Mouse (Mus musculus): ENCODE data around the gene Cbfa2t2. TPM values are rescaled to one million over a fixed set of nuclear protein-coding genes. Genes with fewer than 3 reads are reported as not detected.

Gene Cbfa2t2
- polyA plus RNA-seq, 1 experiment from 2014 or later = 30.8 TPM

- ATAC-seq (ENCODE audit: insufficient number of reproducible peaks, insufficient read depth, low FRiP score, low read depth) = no peak
- H3K4me3 ChIP-seq (ENCODE audit: control insufficient read depth in 1 of 2, insufficient read depth in 1 of 2, low read depth in 1 of 2, low read length in 2 of 2) = peak overlapping the region; percentile 46 to 61
- 0 out of 2 replicates have a peak, but pooled peaks cover 3% of the 10 kb centered on the region for H3K9me3 ChIP-seq (ENCODE audit: control insufficient read depth, low read length)
- H3K4me1 ChIP-seq (ENCODE audit: control insufficient read depth in 2 of 2, insufficient read depth in 2 of 2, low read length in 2 of 2) = peaks cover 13 to 16% of the 10 kb centered on the region in 2 experiments
- H3K27ac ChIP-seq (replicated peaks in 1 of 2; ENCODE audit: control insufficient read depth in 1 of 2, insufficient read depth in 1 of 2, low read depth in 2 of 2, low read length in 2 of 2) = peak overlapping the region; percentile 55 to 68
- no peaks in the 10 kb centered on the region for H3K36me3 ChIP-seq (ENCODE audit: control insufficient read depth, insufficient read depth, low read length)
- 47% methylated on average over 11 of the region's 11 CpGs for whole genome bisulfite sequencing
- H3K27me3 ChIP-seq (ENCODE audit: control insufficient read depth, insufficient read depth, low read length) = no peaks in the 10 kb centered on the region
- peak overlapping the region; percentile 73 for H3K9ac ChIP-seq (ENCODE audit: low read length)
- H3K4me2 ChIP-seq (ENCODE audit: low read length) = peak overlapping the region; percentile 85
Observed at GRCm38 (mm10) chr2:154426905-154427852, 9.1 kb upstream of the Cbfa2t2 start.

- H3K9me3 ChIP-seq (ENCODE audit: control insufficient read depth, low read length) = 0 out of 2 replicates have a peak, but pooled peaks cover 3% of the 10 kb centered on the region
- no peaks in the 10 kb centered on the region for H3K36me3 ChIP-seq (ENCODE audit: control insufficient read depth, insufficient read depth, low read length)
- 18% methylated on average over 17 of the region's 17 CpGs for WGBS
- H3K4me3 ChIP-seq (ENCODE audit: control insufficient read depth in 1 of 2, insufficient read depth in 1 of 2, low read depth in 1 of 2, low read length in 2 of 2) = no peak overlapping the region
- no peak overlapping the region for H3K27ac ChIP-seq (replicated peaks in 1 of 2; ENCODE audit: control insufficient read depth in 1 of 2, insufficient read depth in 1 of 2, low read depth in 2 of 2, low read length in 2 of 2)
- H3K27me3 ChIP-seq (ENCODE audit: control insufficient read depth, insufficient read depth, low read length) = no peaks in the 10 kb centered on the region
- peak overlapping the region; percentile 45 for H3K4me2 ChIP-seq (ENCODE audit: low read length)
- H3K4me1 ChIP-seq (ENCODE audit: control insufficient read depth in 2 of 2, insufficient read depth in 2 of 2, low read length in 2 of 2) = peaks cover 13 to 16% of the 10 kb centered on the region in 2 experiments
- ATAC-seq (ENCODE audit: insufficient number of reproducible peaks, insufficient read depth, low FRiP score, low read depth) = no peak
- H3K9ac ChIP-seq (ENCODE audit: low read length) = no peak overlapping the region
Observed at GRCm38 (mm10) chr2:154427853-154428360, 8.4 kb upstream of the Cbfa2t2 start.

GRCm38 (mm10) chr2:154430566-154430965 is 5.7 kb upstream of the Cbfa2t2 start:
- 96% methylated on average over 2 of the region's 2 CpGs for WGBS
- ATAC-seq (ENCODE audit: insufficient number of reproducible peaks, insufficient read depth, low FRiP score, low read depth) = no peak

GRCm38 (mm10) chr2:154432696-154433095 is 3.6 kb upstream of the Cbfa2t2 start:
- Histone ChIP-seq H3K9ac (ENCODE audit: low read length) (no peak overlapping the region), H3K27ac (replicated peaks in 1 of 2; ENCODE audit: control insufficient read depth in 1 of 2, insufficient read depth in 1 of 2, low read depth in 2 of 2, low read length in 2 of 2) (no peak overlapping the region), H3K9me3 (ENCODE audit: control insufficient read depth, low read length) (no peaks in the 10 kb centered on the region), H3K4me2 (ENCODE audit: low read length) (no peak overlapping the region), H3K4me3 (ENCODE audit: control insufficient read depth in 1 of 2, insufficient read depth in 1 of 2, low read depth in 1 of 2, low read length in 2 of 2) (no peak overlapping the region), H3K4me1 (ENCODE audit: control insufficient read depth in 2 of 2, insufficient read depth in 2 of 2, low read length in 2 of 2) (peaks cover 5 to 17% of the 10 kb centered on the region in 2 experiments), H3K36me3 (ENCODE audit: control insufficient read depth, insufficient read depth, low read length) (no peaks in the 10 kb centered on the region), H3K27me3 (ENCODE audit: control insufficient read depth, insufficient read depth, low read length) (no peaks in the 10 kb centered on the region)
- ATAC-seq (ENCODE audit: insufficient number of reproducible peaks, insufficient read depth, low FRiP score, low read depth) = no peak
- WGBS = 61% methylated on average over 2 of the region's 2 CpGs

More at GRCm38 (mm10) chr2:154430566-154430965, 5.7 kb upstream of the Cbfa2t2 start:
- H3K4me3 ChIP-seq (ENCODE audit: control insufficient read depth in 1 of 2, insufficient read depth in 1 of 2, low read depth in 1 of 2, low read length in 2 of 2) = no peak overlapping the region
- H3K4me1 ChIP-seq (ENCODE audit: control insufficient read depth in 2 of 2, insufficient read depth in 2 of 2, low read length in 2 of 2) = peaks cover 13 to 19% of the 10 kb centered on the region in 2 experiments
- no peak overlapping the region for H3K27ac ChIP-seq (replicated peaks in 1 of 2; ENCODE audit: control insufficient read depth in 1 of 2, insufficient read depth in 1 of 2, low read depth in 2 of 2, low read length in 2 of 2)
- no peak overlapping the region for H3K4me2 ChIP-seq (ENCODE audit: low read length)
- 0 out of 2 replicates have a peak, but pooled peaks cover 1% of the 10 kb centered on the region for H3K9me3 ChIP-seq (ENCODE audit: control insufficient read depth, low read length)
- no peaks in the 10 kb centered on the region for H3K36me3 ChIP-seq (ENCODE audit: control insufficient read depth, insufficient read depth, low read length)
- no peaks in the 10 kb centered on the region for H3K27me3 ChIP-seq (ENCODE audit: control insufficient read depth, insufficient read depth, low read length)
- no peak overlapping the region for H3K9ac ChIP-seq (ENCODE audit: low read length)

- ATAC-seq (ENCODE audit: insufficient number of reproducible peaks, insufficient read depth, low FRiP score, low read depth) = no peak
- Histone ChIP-seq H3K9me3 (ENCODE audit: control insufficient read depth, low read length) (no peaks in the 10 kb centered on the region), H3K36me3 (ENCODE audit: control insufficient read depth, insufficient read depth, low read length) (no peaks in the 10 kb centered on the region), H3K4me2 (ENCODE audit: low read length) (no peak overlapping the region), H3K9ac (ENCODE audit: low read length) (no peak overlapping the region), H3K27me3 (ENCODE audit: control insufficient read depth, insufficient read depth, low read length) (no peaks in the 10 kb centered on the region), H3K4me3 (ENCODE audit: control insufficient read depth in 1 of 2, insufficient read depth in 1 of 2, low read depth in 1 of 2, low read length in 2 of 2) (no peak overlapping the region), H3K27ac (replicated peaks in 1 of 2; ENCODE audit: control insufficient read depth in 1 of 2, insufficient read depth in 1 of 2, low read depth in 2 of 2, low read length in 2 of 2) (no peak overlapping the region), H3K4me1 (ENCODE audit: control insufficient read depth in 2 of 2, insufficient read depth in 2 of 2, low read length in 2 of 2) (peaks cover 0 to 18% of the 10 kb centered on the region in 2 experiments; a peak in 3 of 4 replicates)
- 73% methylated on average over 3 of the region's 3 CpGs for WGBS
Observed at GRCm38 (mm10) chr2:154433391-154433790, 2.9 kb upstream of the Cbfa2t2 start.

GRCm38 (mm10) chr2:154434690-154435089 is 1.6 kb upstream of the Cbfa2t2 start:
- H3K36me3 ChIP-seq (ENCODE audit: control insufficient read depth, insufficient read depth, low read length) = no peaks in the 10 kb centered on the region
- no peak overlapping the region for H3K4me2 ChIP-seq (ENCODE audit: low read length)
- ATAC-seq (ENCODE audit: insufficient number of reproducible peaks, insufficient read depth, low FRiP score, low read depth) = no peak
- H3K27ac ChIP-seq (replicated peaks in 1 of 2; ENCODE audit: control insufficient read depth in 1 of 2, insufficient read depth in 1 of 2, low read depth in 2 of 2, low read length in 2 of 2) = peak overlapping the region in 1 of 2 experiments; percentile 30; a peak in 1 of 4 replicates
- peaks cover 0 to 31% of the 10 kb centered on the region in 2 experiments; a peak in 3 of 4 replicates for H3K4me1 ChIP-seq (ENCODE audit: control insufficient read depth in 2 of 2, insufficient read depth in 2 of 2, low read length in 2 of 2)
- H3K9ac ChIP-seq (ENCODE audit: low read length) = no peak overlapping the region
- no peak overlapping the region for H3K4me3 ChIP-seq (ENCODE audit: control insufficient read depth in 1 of 2, insufficient read depth in 1 of 2, low read depth in 1 of 2, low read length in 2 of 2)
- WGBS = 95% methylated on average over 7 of the region's 7 CpGs
- no peaks in the 10 kb centered on the region for H3K27me3 ChIP-seq (ENCODE audit: control insufficient read depth, insufficient read depth, low read length)
- no peaks in the 10 kb centered on the region for H3K9me3 ChIP-seq (ENCODE audit: control insufficient read depth, low read length)

GRCm38 (mm10) chr2:154436076-154436457 is 214 bp upstream of the Cbfa2t2 start:
- no peaks in the 10 kb centered on the region for H3K27me3 ChIP-seq (ENCODE audit: control insufficient read depth, insufficient read depth, low read length)

More at GRCm38 (mm10) chr2:154436076-154436457, 214 bp upstream of the Cbfa2t2 start:
- peak overlapping the region; percentile 22 to 99; a peak in 3 of 4 replicates for H3K4me3 ChIP-seq (ENCODE audit: control insufficient read depth in 1 of 2, insufficient read depth in 1 of 2, low read depth in 1 of 2, low read length in 2 of 2)
- WGBS = under 1% methylated on average over 33 of the region's 44 CpGs
- H3K9me3 ChIP-seq (ENCODE audit: control insufficient read depth, low read length) = no peaks in the 10 kb centered on the region
- ATAC-seq (ENCODE audit: insufficient number of reproducible peaks, insufficient read depth, low FRiP score, low read depth) = peak; percentile 99
- peak overlapping the region in 1 of 2 experiments; percentile 97; a peak in 2 of 4 replicates for H3K27ac ChIP-seq (replicated peaks in 1 of 2; ENCODE audit: control insufficient read depth in 1 of 2, insufficient read depth in 1 of 2, low read depth in 2 of 2, low read length in 2 of 2)
- H3K4me1 ChIP-seq (ENCODE audit: control insufficient read depth in 2 of 2, insufficient read depth in 2 of 2, low read length in 2 of 2) = peaks cover 0 to 38% of the 10 kb centered on the region in 2 experiments; a peak in 3 of 4 replicates
- H3K36me3 ChIP-seq (ENCODE audit: control insufficient read depth, insufficient read depth, low read length) = no peaks in the 10 kb centered on the region
- H3K4me2 ChIP-seq (ENCODE audit: low read length) = peak overlapping the region; percentile 61
- peak overlapping the region; percentile 98 for H3K9ac ChIP-seq (ENCODE audit: low read length)
